Comparison of ENCODE assay signal across 11 mouse cellular contexts in genomic region chr4:70412126-70412525, GRCm38 (mm10). TPM values are rescaled to one million over a fixed set of nuclear protein-coding genes. Genes with fewer than 3 reads are reported as not detected.
DNase-seq lines count a peak whose midpoint lies in the region; ATAC-seq and TF ChIP-seq lines count a peak whose summit lies in the region.
"Had no signal": no experiment of that assay in that cellular context is flagged by ENCODE, and none has a peak within 500 bp of the region (broad histone marks: within the 10 kb centered on the region; RNA-seq: fewer than 3 reads in every experiment).

No protein-coding gene starts in this region.

- TF ChIP-seq CTCF in kidney, postnatal 0 days (IDR thresholded peaks at IDR 0.05; ENCODE audit: low read depth), result no peak

- H3K36me3 ChIP-seq in kidney, postnatal 0 days (ENCODE audit: insufficient read depth, low read length), result no peaks in the 10 kb centered on the region
- no peaks in the 10 kb centered on the region for H3K36me3 ChIP-seq in hindbrain, embryonic 12.5 days
- no peaks in the 10 kb centered on the region for H3K36me3 ChIP-seq in neural tube, embryonic 12.5 days

- no peaks in the 10 kb centered on the region for H3K9me3 ChIP-seq in kidney, postnatal 0 days (replicated peaks; ENCODE audit: low read length)
- no peaks in the 10 kb centered on the region for H3K9me3 ChIP-seq in hindbrain, embryonic 12.5 days (replicated peaks)
- no peaks in the 10 kb centered on the region for H3K9me3 ChIP-seq in neural tube, embryonic 12.5 days

- no peak overlapping the region for H3K27ac ChIP-seq in kidney, postnatal 0 days
- peak overlapping the region; percentile 19; the same call in 1 of the 2 replicates for H3K27ac ChIP-seq in hindbrain, embryonic 12.5 days
- no peak overlapping the region for H3K27ac ChIP-seq in neural tube, embryonic 12.5 days
- H3K27ac ChIP-seq: liver, embryonic 14.5 days had no signal

- no peak overlapping the region for H3K4me2 ChIP-seq in kidney, postnatal 0 days (ENCODE audit: low read length)
- no peak overlapping the region for H3K4me2 ChIP-seq in hindbrain, embryonic 12.5 days (replicated peaks)
- no peak overlapping the region for H3K4me2 ChIP-seq in neural tube, embryonic 12.5 days (replicated peaks)

- no peak overlapping the region for H3K9ac ChIP-seq in kidney, postnatal 0 days (ENCODE audit: low read depth, low read length)
- H3K9ac ChIP-seq in hindbrain, embryonic 12.5 days, result no peak overlapping the region
- H3K9ac ChIP-seq in neural tube, embryonic 12.5 days, result no peak overlapping the region
- H3K9ac ChIP-seq: liver, embryonic 14.5 days had no signal

- H3K27me3 ChIP-seq in kidney, postnatal 0 days (ENCODE audit: insufficient read depth, low read length), result no peaks in the 10 kb centered on the region
- H3K27me3 ChIP-seq in hindbrain, embryonic 12.5 days, result no peaks in the 10 kb centered on the region
- no peaks in the 10 kb centered on the region for H3K27me3 ChIP-seq in neural tube, embryonic 12.5 days (replicated peaks)

- H3K4me3 ChIP-seq in kidney, postnatal 0 days (replicated peaks; ENCODE audit: low read depth, low read length), result no peak overlapping the region
- H3K4me3 ChIP-seq in hindbrain, embryonic 12.5 days, result no peak overlapping the region
- no peak overlapping the region for H3K4me3 ChIP-seq in neural tube, embryonic 12.5 days

- no peak for ATAC-seq in kidney, postnatal 0 days (replicated peaks; ENCODE audit: low FRiP score, low read depth)
- ATAC-seq in hindbrain, embryonic 12.5 days (ENCODE audit: low FRiP score), result peak; percentile 4; the same call in 1 of the 2 replicates
- peak; percentile 8; the same call in 1 of the 2 replicates for ATAC-seq in neural tube, embryonic 12.5 days (ENCODE audit: low FRiP score, low read depth)

- DNase-seq in kidney, postnatal 0 days (ENCODE audit: low spot score), result peak; percentile 12
- no peak for DNase-seq in kidney, postnatal 4 days
- DNase-seq in adipocyte (ENCODE audit: low spot score), result peak; percentile 45
- DNase-seq in thymus, postnatal 36 days, result no peak
- DNase-seq in urinary bladder, adult 2 months (ENCODE audit: low spot score), result no peak
- DNase-seq in ovary, postnatal 10 days (ENCODE audit: low spot score), result no peak
- DNase-seq: heart, postnatal 4 days; right cerebral cortex, postnatal 4 days had no signal

- 58% methylated on average over 2 of the region's 2 CpGs for WGBS in kidney, postnatal 0 days
- 22% methylated on average over 2 of the region's 2 CpGs for WGBS in hindbrain, embryonic 12.5 days
- 21% methylated on average over 2 of the region's 2 CpGs for WGBS in neural tube, embryonic 12.5 days

- 0 out of 2 replicates have a peak, but pooled peaks cover 7% of the 10 kb centered on the region for H3K4me1 ChIP-seq in kidney, postnatal 0 days (replicated peaks; ENCODE audit: insufficient read depth, low read length)
- H3K4me1 ChIP-seq in hindbrain, embryonic 12.5 days, result peaks cover 17% of the 10 kb centered on the region
- peaks cover 14% of the 10 kb centered on the region for H3K4me1 ChIP-seq in neural tube, embryonic 12.5 days

RNA-seq across cellular contexts. Expression of gene Cdk5rap2, which starts 1.9 kb away (rescaled TPM):
- polyA plus RNA-seq in kidney, postnatal 0 days (2015; fragmentation: Nextera tagmentation; extraction: Ambion mirVana), result 8.9 and 12.1 TPM in 2 replicates
- 24.2 and 30.4 TPM in 2 replicates for polyA plus RNA-seq in hindbrain, embryonic 12.5 days (2016; fragmentation: Nextera tagmentation; extraction: Ambion mirVana)
- polyA plus RNA-seq in neural tube, embryonic 12.5 days (2016; fragmentation: Nextera tagmentation; extraction: Ambion mirVana), result 17.7 and 19.9 TPM in 2 replicates
- 5.7 and 8.0 TPM in 2 replicates for polyA plus RNA-seq in urinary bladder, adult 2 months (2012; rRNA removed)

Comparison
In these comparisons a context has a peak if more than half of its experiments do, and no peak if none do; other contexts are left out.
1. DNase-seq: peak in kidney, postnatal 0 days (single experiment) and adipocyte (single experiment); none in kidney, postnatal 4 days (0 of 2), thymus, postnatal 36 days (0 of 2), urinary bladder, adult 2 months (single experiment) and ovary, postnatal 10 days (single experiment).